Mouse (Mus musculus): ENCODE measurements at regions not wholly inside any gene's neighbourhood (a gene's known extent, or its start where the extent isn't known, plus 50 kb on each side); places are given as distances from the start of the nearest gene placed in this dataset.

- H3K79me2 ChIP-seq (ENCODE audit: control insufficient read depth, insufficient read depth) = no peaks in the 10 kb centered on the region
- no peak overlapping the region for H3ac ChIP-seq (ENCODE audit: control insufficient read depth, insufficient read length)
- H3K36me3 ChIP-seq (ENCODE audit: control insufficient read depth, insufficient read depth) = no peaks in the 10 kb centered on the region
- no peak for TF ChIP-seq MYOG (IDR thresholded peaks at IDR 0.05; ENCODE audit: control insufficient read depth in 1 of 3, insufficient read depth in 1 of 3, insufficient read length in 2 of 3, low read depth in 2 of 3)
- TF ChIP-seq CEBPB (IDR thresholded peaks at IDR 0.05; ENCODE audit: insufficient read depth, poor library complexity, severe bottlenecking) = no peak
- TF ChIP-seq E2F4 (IDR thresholded peaks at IDR 0.05; ENCODE audit: insufficient read depth) = no peak
- no peak for TF ChIP-seq MAX (IDR thresholded peaks at IDR 0.05; ENCODE audit: low read depth)
- no peak for TF ChIP-seq SRF (IDR thresholded peaks at IDR 0.05; ENCODE audit: control insufficient read depth, insufficient read length, low read depth)
- TF ChIP-seq TCF3 (IDR thresholded peaks at IDR 0.05; ENCODE audit: insufficient read length, low read depth) = no peak
- TF ChIP-seq MYOD1 (IDR thresholded peaks at IDR 0.05; ENCODE audit: control insufficient read depth in 1 of 3, insufficient read length in 2 of 3, low read depth in 2 of 3) = no peak
- no peak for TF ChIP-seq TCF12 (IDR thresholded peaks at IDR 0.05; ENCODE audit: insufficient read depth, poor library complexity, severe bottlenecking)
- TF ChIP-seq POLR2A (IDR thresholded peaks at IDR 0.05; ENCODE audit: insufficient read length, low read depth) = no peak
- no peak for TF ChIP-seq POLR2AphosphoS2 (IDR thresholded peaks at IDR 0.05; ENCODE audit: insufficient read length, low read depth)
- no peak for TF ChIP-seq REST (IDR thresholded peaks at IDR 0.05; ENCODE audit: insufficient read depth, insufficient read length)
- no peak for TF ChIP-seq USF1 (IDR thresholded peaks at IDR 0.05; ENCODE audit: low read depth)
- no peak overlapping the region for H3K4me3 ChIP-seq
- no peak overlapping the region for H3K4me2 ChIP-seq (ENCODE audit: low read depth)
- no peaks in the 10 kb centered on the region for H3K27me3 ChIP-seq (ENCODE audit: control insufficient read depth, insufficient read depth, insufficient read length)
Observed at GRCm38 (mm10) chr16:55039777-55040176, 258.0 kb downstream of the Zpld1 start.

- Histone ChIP-seq H3K4me3 (no peak overlapping the region), H3K27me3 (ENCODE audit: control insufficient read depth, insufficient read depth, insufficient read length) (no peaks in the 10 kb centered on the region), H3K79me2 (ENCODE audit: control insufficient read depth, insufficient read depth) (no peaks in the 10 kb centered on the region), H3K36me3 (ENCODE audit: control insufficient read depth, insufficient read depth) (no peaks in the 10 kb centered on the region), H3ac (ENCODE audit: control insufficient read depth, insufficient read length) (no peak overlapping the region), H3K4me2 (ENCODE audit: low read depth) (no peak overlapping the region)
- TF ChIP-seq REST (IDR thresholded peaks at IDR 0.05; ENCODE audit: insufficient read depth, insufficient read length) (no peak), MYOD1 (IDR thresholded peaks at IDR 0.05; ENCODE audit: control insufficient read depth in 1 of 3, insufficient read length in 2 of 3, low read depth in 2 of 3) (no peak), POLR2A (IDR thresholded peaks at IDR 0.05; ENCODE audit: insufficient read length, low read depth) (no peak), MYOG (IDR thresholded peaks at IDR 0.05; ENCODE audit: control insufficient read depth in 1 of 3, insufficient read depth in 1 of 3, insufficient read length in 2 of 3, low read depth in 2 of 3) (no peak), USF1 (IDR thresholded peaks at IDR 0.05; ENCODE audit: low read depth) (no peak), TCF12 (IDR thresholded peaks at IDR 0.05; ENCODE audit: insufficient read depth, poor library complexity, severe bottlenecking) (no peak), POLR2AphosphoS2 (IDR thresholded peaks at IDR 0.05; ENCODE audit: insufficient read length, low read depth) (no peak), E2F4 (IDR thresholded peaks at IDR 0.05; ENCODE audit: insufficient read depth) (no peak), TCF3 (IDR thresholded peaks at IDR 0.05; ENCODE audit: insufficient read length, low read depth) (no peak), CEBPB (IDR thresholded peaks at IDR 0.05; ENCODE audit: insufficient read depth, poor library complexity, severe bottlenecking) (no peak), SRF (IDR thresholded peaks at IDR 0.05; ENCODE audit: control insufficient read depth, insufficient read length, low read depth) (no peak), MAX (IDR thresholded peaks at IDR 0.05; ENCODE audit: low read depth) (no peak)
Observed at GRCm38 (mm10) chr16:55001661-55002289, 296.0 kb downstream of the Zpld1 start.

GRCm38 (mm10) chr16:54991595-54992240, 306.1 kb downstream of the Zpld1 start:
- no peaks in the 10 kb centered on the region for H3K79me2 ChIP-seq (ENCODE audit: control insufficient read depth, insufficient read depth)
- no peaks in the 10 kb centered on the region for H3K36me3 ChIP-seq (ENCODE audit: control insufficient read depth, insufficient read depth)
- no peak overlapping the region for H3K4me2 ChIP-seq (ENCODE audit: low read depth)
- TF ChIP-seq USF1 (IDR thresholded peaks at IDR 0.05; ENCODE audit: low read depth) (no peak), E2F4 (IDR thresholded peaks at IDR 0.05; ENCODE audit: insufficient read depth) (no peak)
- no peak overlapping the region for H3ac ChIP-seq (ENCODE audit: control insufficient read depth, insufficient read length)
- H3K4me3 ChIP-seq = no peak overlapping the region
- no peaks in the 10 kb centered on the region for H3K27me3 ChIP-seq (ENCODE audit: control insufficient read depth, insufficient read depth, insufficient read length)

GRCm38 (mm10) chr16:54983759-54984218, 314.0 kb downstream of the Zpld1 start:
- TF ChIP-seq SRF (IDR thresholded peaks at IDR 0.05; ENCODE audit: control insufficient read depth, insufficient read length, low read depth) (no peak), POLR2AphosphoS2 (IDR thresholded peaks at IDR 0.05; ENCODE audit: insufficient read length, low read depth) (no peak), MYOD1 (IDR thresholded peaks at IDR 0.05; ENCODE audit: control insufficient read depth in 1 of 3, insufficient read length in 2 of 3, low read depth in 2 of 3) (no peak), TCF3 (IDR thresholded peaks at IDR 0.05; ENCODE audit: insufficient read length, low read depth) (no peak), CEBPB (IDR thresholded peaks at IDR 0.05; ENCODE audit: insufficient read depth, poor library complexity, severe bottlenecking) (no peak), REST (IDR thresholded peaks at IDR 0.05; ENCODE audit: insufficient read depth, insufficient read length) (no peak), USF1 (IDR thresholded peaks at IDR 0.05; ENCODE audit: low read depth) (no peak)
- H3K4me3 ChIP-seq = no peak overlapping the region

GRCm38 (mm10) chr16:54970356-54970755, 327.4 kb downstream of the Zpld1 start:
- TF ChIP-seq TCF3 (IDR thresholded peaks at IDR 0.05; ENCODE audit: insufficient read length, low read depth) (no peak), E2F4 (IDR thresholded peaks at IDR 0.05; ENCODE audit: insufficient read depth) (no peak)
- Histone ChIP-seq H3K36me3 (ENCODE audit: control insufficient read depth, insufficient read depth) (no peaks in the 10 kb centered on the region), H3K79me2 (ENCODE audit: control insufficient read depth, insufficient read depth) (no peaks in the 10 kb centered on the region), H3K4me2 (ENCODE audit: low read depth) (no peak overlapping the region), H3K27me3 (ENCODE audit: control insufficient read depth, insufficient read depth, insufficient read length) (no peaks in the 10 kb centered on the region), H3ac (ENCODE audit: control insufficient read depth, insufficient read length) (no peak overlapping the region), H3K4me3 (no peak overlapping the region)

More at GRCm38 (mm10) chr16:54983759-54984218, 314.0 kb downstream of the Zpld1 start:
- no peaks in the 10 kb centered on the region for H3K27me3 ChIP-seq (ENCODE audit: control insufficient read depth, insufficient read depth, insufficient read length)
- no peak overlapping the region for H3ac ChIP-seq (ENCODE audit: control insufficient read depth, insufficient read length)
- H3K4me2 ChIP-seq (ENCODE audit: low read depth) = peak overlapping the region; percentile 19
- no peaks in the 10 kb centered on the region for H3K79me2 ChIP-seq (ENCODE audit: control insufficient read depth, insufficient read depth)
- no peaks in the 10 kb centered on the region for H3K36me3 ChIP-seq (ENCODE audit: control insufficient read depth, insufficient read depth)
